Mouse (Mus musculus): ENCODE results near the gene Rest. TPM values are rescaled to one million over a fixed set of nuclear protein-coding genes. Genes with fewer than 3 reads are reported as not detected.
"Not testable (repeated sequence)": the region's sequence is repeated elsewhere in the genome, so short reads cannot be mapped to it uniquely, and the experiment has no call there.

The Rest gene
- polyA plus RNA-seq (2011; ENCODE audit: insufficient read depth, insufficient read length, low replicate concordance, missing spikeins) = 4.7 and 9.5 TPM in 2 replicates

- 1% methylated on average over 55 of the region's 78 CpGs for WGBS
- H3K27ac ChIP-seq (ENCODE audit: control insufficient read depth, insufficient read depth, low read depth, low read length, poor library complexity) = peak within 1 kb of the TSS; percentile 86
- TF ChIP-seq CTCF (IDR thresholded peaks at IDR 0.05; ENCODE audit: control insufficient read depth, insufficient read depth, low read length) = no peak
- TF ChIP-seq POLR2A (IDR thresholded peaks at IDR 0.05; ENCODE audit: borderline replicate concordance, control insufficient read depth, low read depth, low read length) = peak; percentile 21; the same call in 1 of the 2 replicates
- H3K4me1 ChIP-seq (ENCODE audit: control insufficient read depth, insufficient read depth, low read length) = peaks cover 2% of the 10 kb centered on the region; the same call in 1 of the 2 replicates
- H3K4me3 ChIP-seq (replicated peaks; ENCODE audit: control insufficient read depth, low read depth, low read length) = peak within 1 kb of the TSS; percentile 97
Observed at GRCm38 (mm10) chr5:77265081-77265670, at the start of gene Rest. Gene Rest (plus strand): TSS chr5:77265491.

- Histone ChIP-seq H3K4me3 (replicated peaks; ENCODE audit: control insufficient read depth, low read depth, low read length) (no peak overlapping the region), H3K4me1 (ENCODE audit: control insufficient read depth, insufficient read depth, low read length) (no peaks in the 10 kb centered on the region), H3K27ac (ENCODE audit: control insufficient read depth, insufficient read depth, low read depth, low read length, poor library complexity) (no peak overlapping the region)
- TF ChIP-seq CTCF (IDR thresholded peaks at IDR 0.05; ENCODE audit: control insufficient read depth, insufficient read depth, low read length) (peak; percentile 34; the same call in 1 of the 2 replicates), POLR2A (IDR thresholded peaks at IDR 0.05; ENCODE audit: borderline replicate concordance, control insufficient read depth, low read depth, low read length) (no peak)
- WGBS = 13% methylated on average over 9 of the region's 9 CpGs
Observed at GRCm38 (mm10) chr5:77217211-77217610, 48.1 kb upstream of the Rest start.

DNA sequence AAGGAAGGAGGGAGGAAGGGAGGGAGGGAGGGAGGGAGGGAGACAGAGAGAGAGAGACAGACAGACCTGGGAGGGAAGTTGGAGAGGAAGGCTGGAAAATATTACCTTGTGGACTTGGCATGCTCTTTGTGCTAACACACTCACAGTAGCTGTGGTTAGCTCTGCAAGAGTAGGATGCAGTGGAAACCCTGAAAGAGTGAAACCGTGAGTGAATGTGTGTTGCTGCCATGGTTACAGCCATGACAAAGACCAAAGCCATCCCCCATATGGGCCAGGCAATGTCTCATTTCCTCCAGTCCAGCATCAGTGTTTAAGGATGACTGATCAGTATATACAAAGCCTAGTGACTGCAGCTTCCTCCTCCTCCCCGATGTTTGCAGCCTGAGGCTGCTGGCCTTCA, 47.6 kb upstream of the Rest start:
- H3K4me1 ChIP-seq (ENCODE audit: control insufficient read depth, insufficient read depth, low read length) = no peaks in the 10 kb centered on the region
- no peak overlapping the region for H3K4me3 ChIP-seq (replicated peaks; ENCODE audit: control insufficient read depth, low read depth, low read length)
- 5% methylated on average over 2 of the region's 2 CpGs for WGBS
- no peak overlapping the region for H3K27ac ChIP-seq (ENCODE audit: control insufficient read depth, insufficient read depth, low read depth, low read length, poor library complexity)
- no peak for TF ChIP-seq CTCF (IDR thresholded peaks at IDR 0.05; ENCODE audit: control insufficient read depth, insufficient read depth, low read length)
- TF ChIP-seq POLR2A (IDR thresholded peaks at IDR 0.05; ENCODE audit: borderline replicate concordance, control insufficient read depth, low read depth, low read length) = no peak

DNA sequence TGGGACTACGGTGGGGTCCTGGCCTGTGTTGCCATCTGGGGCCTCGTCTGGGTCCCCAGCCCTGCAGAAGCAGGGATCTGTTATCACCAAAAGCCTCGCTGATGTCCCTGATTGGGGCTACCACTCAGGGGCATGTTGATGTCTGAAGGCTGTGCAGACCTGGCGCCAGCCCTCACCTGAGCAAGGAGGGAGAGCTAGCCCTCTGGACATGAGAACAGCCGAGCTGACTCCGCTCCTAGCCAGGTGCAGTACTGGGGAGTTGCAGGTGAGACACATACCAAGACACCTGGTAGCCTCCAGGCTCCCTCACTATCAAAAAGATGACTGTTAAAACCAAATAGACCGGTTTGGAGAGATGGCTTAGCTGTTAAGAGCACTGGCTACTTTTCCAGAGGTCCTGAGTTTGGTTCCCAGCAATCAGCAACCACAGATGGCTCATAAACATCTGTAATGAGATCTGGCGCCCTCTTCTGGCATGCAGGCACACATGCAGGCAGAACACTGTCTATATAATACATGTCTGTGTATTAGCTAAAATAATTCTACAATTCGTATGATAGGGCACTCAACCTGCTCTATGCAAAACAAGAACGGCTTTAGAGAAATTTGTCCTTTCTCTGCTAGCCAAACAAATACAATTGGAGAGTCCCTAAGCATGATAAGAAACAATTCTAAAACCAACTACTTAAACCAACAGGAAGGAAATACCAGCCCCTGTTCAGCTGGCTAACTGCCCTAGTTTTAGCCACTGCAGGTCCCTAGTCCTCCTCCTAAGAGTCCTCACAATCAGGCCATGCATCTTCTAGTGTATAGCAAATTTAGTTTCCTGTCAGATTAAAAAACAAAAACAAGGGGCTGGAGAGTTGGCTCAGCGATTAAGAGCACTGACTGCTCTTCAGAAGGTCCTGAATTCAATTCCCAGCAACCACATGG, 42.0 kb upstream of the Rest start:
- H3K4me1 ChIP-seq (ENCODE audit: control insufficient read depth, insufficient read depth, low read length) = no peaks in the 10 kb centered on the region
- no peak overlapping the region for H3K27ac ChIP-seq (ENCODE audit: control insufficient read depth, insufficient read depth, low read depth, low read length, poor library complexity)
- TF ChIP-seq POLR2A (IDR thresholded peaks at IDR 0.05; ENCODE audit: borderline replicate concordance, control insufficient read depth, low read depth, low read length) (no peak), CTCF (IDR thresholded peaks at IDR 0.05; ENCODE audit: control insufficient read depth, insufficient read depth, low read length) (peak; percentile 70)
- no peak overlapping the region for H3K4me3 ChIP-seq (replicated peaks; ENCODE audit: control insufficient read depth, low read depth, low read length)
- WGBS = 56% methylated on average over 11 of the region's 11 CpGs

DNA sequence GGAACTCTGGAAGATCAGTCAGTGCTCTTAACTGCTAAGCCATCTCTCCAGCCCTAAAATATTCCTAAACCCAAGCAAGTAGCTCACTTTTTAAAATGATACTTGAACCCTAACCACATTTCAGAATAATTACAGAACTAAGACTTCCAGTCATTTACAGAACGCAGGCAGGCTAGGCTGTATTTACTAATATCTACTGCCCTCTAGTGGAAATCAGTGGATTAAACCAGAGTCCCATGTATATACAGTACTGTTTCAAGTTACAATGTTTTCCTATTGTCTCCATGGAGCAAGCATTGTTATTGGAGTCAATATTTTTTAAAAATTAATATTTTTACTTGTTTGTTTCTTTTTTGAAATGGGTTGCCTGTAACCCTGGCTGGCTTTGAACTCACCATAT, 36.3 kb upstream of the Rest start:
- Histone ChIP-seq H3K4me3 (replicated peaks; ENCODE audit: control insufficient read depth, low read depth, low read length) (no peak overlapping the region), H3K4me1 (ENCODE audit: control insufficient read depth, insufficient read depth, low read length) (no peaks in the 10 kb centered on the region), H3K27ac (ENCODE audit: control insufficient read depth, insufficient read depth, low read depth, low read length, poor library complexity) (no peak overlapping the region)
- TF ChIP-seq POLR2A (IDR thresholded peaks at IDR 0.05; ENCODE audit: borderline replicate concordance, control insufficient read depth, low read depth, low read length) (no peak), CTCF (IDR thresholded peaks at IDR 0.05; ENCODE audit: control insufficient read depth, insufficient read depth, low read length) (no peak)
- 9% methylated on average over 1 of the region's 1 CpGs for WGBS

DNA sequence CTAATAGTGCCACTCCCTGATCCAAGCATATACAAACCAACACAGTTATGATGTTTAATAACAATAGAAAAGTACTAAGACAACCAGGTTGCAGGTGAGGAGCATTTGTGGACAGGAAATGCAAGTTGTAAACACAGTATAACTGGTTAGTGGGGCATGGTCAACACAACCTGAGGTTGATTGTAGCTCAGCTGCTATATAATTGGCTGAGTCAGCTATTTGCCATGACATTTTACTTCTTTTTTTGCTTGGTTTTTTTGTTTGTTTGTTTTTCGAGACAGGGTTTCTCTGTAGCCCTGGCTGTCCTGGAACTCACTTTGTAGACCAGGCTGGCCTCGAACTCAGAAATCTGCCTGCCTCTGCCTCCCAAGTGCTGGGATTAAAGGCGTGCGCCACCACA, 33.4 kb upstream of the Rest start:
- not testable (repeated sequence) for H3K27ac ChIP-seq (ENCODE audit: control insufficient read depth, insufficient read depth, low read depth, low read length, poor library complexity); H3K4me1 ChIP-seq (ENCODE audit: control insufficient read depth, insufficient read depth, low read length); H3K4me3 ChIP-seq (replicated peaks; ENCODE audit: control insufficient read depth, low read depth, low read length)
- WGBS = 84% methylated on average over 4 of the region's 4 CpGs

DNA sequence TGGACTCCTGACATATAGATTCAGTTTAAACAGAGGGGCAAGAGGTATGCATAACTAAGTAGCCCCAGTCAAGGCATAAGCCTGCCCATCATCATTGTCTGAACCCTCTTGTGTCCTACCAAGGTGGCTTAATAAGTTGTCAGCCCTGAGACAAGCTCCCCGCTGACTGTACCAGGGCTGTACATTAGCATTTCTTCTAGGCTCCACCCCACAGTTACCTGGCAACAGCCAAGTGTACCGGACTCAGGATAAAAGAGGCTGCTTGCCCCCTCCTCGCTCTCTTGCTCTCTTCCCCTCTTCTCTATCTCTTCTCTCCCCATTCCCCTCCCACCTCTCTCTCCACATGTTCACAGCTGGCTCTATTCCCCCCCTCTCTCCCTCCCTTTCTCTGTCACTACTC, 30.4 kb upstream of the Rest start:
- Histone ChIP-seq H3K4me3 (replicated peaks; ENCODE audit: control insufficient read depth, low read depth, low read length) (no peak overlapping the region), H3K27ac (ENCODE audit: control insufficient read depth, insufficient read depth, low read depth, low read length, poor library complexity) (no peak overlapping the region), H3K4me1 (ENCODE audit: control insufficient read depth, insufficient read depth, low read length) (no peaks in the 10 kb centered on the region)
- 70% methylated on average over 3 of the region's 3 CpGs for WGBS
- TF ChIP-seq POLR2A (IDR thresholded peaks at IDR 0.05; ENCODE audit: borderline replicate concordance, control insufficient read depth, low read depth, low read length) = no peak
- no peak for TF ChIP-seq CTCF (IDR thresholded peaks at IDR 0.05; ENCODE audit: control insufficient read depth, insufficient read depth, low read length)

- no peaks in the 10 kb centered on the region for H3K4me1 ChIP-seq (ENCODE audit: control insufficient read depth, insufficient read depth, low read length)
- no peak overlapping the region for H3K27ac ChIP-seq (ENCODE audit: control insufficient read depth, insufficient read depth, low read depth, low read length, poor library complexity)
- WGBS = 4% methylated on average over 2 of the region's 2 CpGs
- H3K4me3 ChIP-seq (replicated peaks; ENCODE audit: control insufficient read depth, low read depth, low read length) = no peak overlapping the region
- no peak for TF ChIP-seq CTCF (IDR thresholded peaks at IDR 0.05; ENCODE audit: control insufficient read depth, insufficient read depth, low read length)
- TF ChIP-seq POLR2A (IDR thresholded peaks at IDR 0.05; ENCODE audit: borderline replicate concordance, control insufficient read depth, low read depth, low read length) = no peak
Observed at GRCm38 (mm10) chr5:77237104-77237503, 28.2 kb upstream of the Rest start.
